Mouse (Mus musculus) right cerebral cortex, adult 18-20 months (tissue): ENCODE data around the gene Serpina5.

Source experiments
- DNase-seq: peaks from one replicate; pipeline ENCODE4 v3.0.0; 2022; ENCODE audit warnings: mixed read lengths

Serpina5 gene

DNA sequence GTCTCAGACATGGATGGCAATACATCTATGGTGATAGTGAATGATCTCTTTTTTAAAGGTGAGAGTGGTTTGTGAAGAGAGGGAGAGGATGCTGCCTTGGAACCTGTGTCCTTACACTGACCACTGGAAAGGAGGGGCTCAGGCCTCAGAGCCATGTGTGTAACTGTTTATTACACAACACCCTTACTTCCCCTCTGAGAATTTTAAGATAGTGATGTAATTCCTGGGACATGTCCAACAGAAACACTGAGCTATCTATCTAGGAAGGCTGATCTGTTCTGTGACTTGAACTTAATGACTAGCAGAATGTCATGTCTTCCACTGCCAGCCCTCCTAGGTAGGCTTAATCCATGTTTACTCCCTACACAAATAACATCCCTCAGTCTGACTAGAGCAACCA, 30.1 kb downstream of the Serpina5 start:
- no peak for DNase-seq

DNA sequence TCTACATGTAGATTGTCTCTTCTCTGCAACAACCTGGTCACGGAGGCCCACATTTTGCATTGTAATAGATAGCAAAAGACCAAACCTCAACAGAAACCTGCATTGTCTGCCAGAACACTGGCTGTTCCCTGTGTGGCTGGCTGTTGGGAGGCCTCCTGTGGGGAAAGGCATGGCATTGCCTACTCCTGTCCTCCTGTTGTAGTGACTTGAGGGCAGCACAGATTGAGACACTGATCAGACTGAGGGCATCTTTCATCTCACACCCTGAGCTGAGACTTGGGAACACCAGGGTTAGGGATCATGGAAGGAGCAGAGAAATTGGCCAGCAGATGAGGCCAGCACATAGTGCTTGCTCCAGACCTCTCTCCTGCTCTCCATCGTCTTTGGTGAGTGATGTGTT, 37.3 kb downstream of the Serpina5 start:
- DNase-seq = no peak

DNA sequence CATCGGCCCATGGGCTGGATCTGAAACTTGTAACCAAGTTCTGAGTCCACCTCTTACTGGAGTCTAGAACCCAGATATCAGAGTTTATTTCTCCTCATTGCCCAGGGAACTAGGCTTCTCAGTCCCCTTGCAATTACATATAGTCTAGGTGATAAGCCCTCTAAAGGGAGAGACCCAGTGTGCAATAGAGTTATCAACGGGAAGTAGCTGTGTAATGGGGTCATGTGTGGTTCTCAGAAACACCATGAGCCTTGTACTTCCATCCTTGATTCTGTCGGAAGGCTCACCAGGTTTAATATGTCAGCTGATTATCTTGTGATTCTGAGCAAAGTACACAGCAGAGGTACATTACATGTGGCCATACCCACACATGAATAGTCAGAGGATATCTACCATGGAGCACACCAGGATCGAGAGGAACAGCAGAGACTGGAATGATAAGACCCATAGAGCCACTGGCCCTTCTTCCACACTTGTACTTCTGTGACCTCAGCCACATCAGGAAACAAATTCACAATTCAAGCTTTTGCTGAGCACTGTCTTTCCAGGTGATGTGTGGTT, 39.7 kb downstream of the Serpina5 start:
- DNase-seq = no peak

DNA sequence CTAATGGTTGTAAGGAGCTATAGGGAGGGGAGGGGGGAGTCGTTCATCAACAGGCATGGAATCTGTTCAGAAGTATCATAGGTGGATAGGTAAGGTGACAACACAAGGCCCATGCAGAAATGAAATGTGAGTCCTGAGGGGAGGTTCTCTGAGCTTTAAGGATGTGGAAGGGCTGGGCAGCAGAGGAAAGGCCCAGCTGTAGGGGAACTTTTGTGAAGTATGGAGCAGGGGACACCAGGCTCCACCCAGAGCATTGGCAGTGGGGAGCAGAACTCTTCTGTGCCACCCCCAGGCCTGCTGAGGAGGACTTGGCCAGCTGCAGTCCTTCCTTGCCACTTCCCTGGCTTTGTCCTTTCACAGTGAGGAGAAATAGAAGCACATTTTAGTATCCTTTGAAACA, 40.6 kb downstream of the Serpina5 start:
- no peak for DNase-seq

DNA sequence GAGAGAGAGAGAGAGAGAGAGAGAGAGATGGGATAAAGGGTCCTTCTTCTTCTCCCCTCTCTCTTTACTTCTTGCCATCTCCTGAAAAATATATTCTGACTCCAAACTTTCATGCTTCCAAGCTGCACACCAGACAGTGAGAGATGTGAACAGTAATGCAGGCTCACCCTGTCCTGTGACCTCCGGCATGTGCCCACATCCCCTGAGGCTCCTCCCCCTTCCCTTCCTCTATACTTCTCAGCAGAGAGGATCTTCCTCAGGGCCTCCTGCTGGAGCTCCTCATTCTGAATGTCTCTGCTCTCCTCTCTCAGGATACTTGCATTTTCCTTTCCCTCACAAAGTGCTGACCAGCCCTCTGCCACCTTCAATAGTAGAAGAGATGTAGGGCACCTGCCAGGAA, 41.5 kb downstream of the Serpina5 start:
- DNase-seq = no peak

DNA sequence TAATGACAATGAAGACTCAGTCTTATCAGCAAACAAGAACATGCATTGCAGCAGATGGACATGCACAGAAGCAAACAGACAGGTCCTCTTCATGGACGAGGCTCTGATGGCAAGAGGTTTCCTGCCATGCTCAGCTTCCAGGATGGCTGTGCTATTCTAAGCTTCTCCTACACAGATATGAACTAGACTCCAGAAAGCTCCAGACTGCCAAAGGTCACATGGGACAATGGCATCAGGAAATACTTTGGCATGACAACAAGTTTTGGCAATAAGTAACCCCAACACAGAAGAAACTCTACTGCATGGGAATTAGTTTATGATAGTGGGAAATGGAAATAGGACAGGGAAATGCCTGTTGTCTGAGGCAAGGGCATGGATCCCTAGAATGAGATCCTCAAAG, 42.4 kb downstream of the Serpina5 start:
- DNase-seq = no peak

DNA sequence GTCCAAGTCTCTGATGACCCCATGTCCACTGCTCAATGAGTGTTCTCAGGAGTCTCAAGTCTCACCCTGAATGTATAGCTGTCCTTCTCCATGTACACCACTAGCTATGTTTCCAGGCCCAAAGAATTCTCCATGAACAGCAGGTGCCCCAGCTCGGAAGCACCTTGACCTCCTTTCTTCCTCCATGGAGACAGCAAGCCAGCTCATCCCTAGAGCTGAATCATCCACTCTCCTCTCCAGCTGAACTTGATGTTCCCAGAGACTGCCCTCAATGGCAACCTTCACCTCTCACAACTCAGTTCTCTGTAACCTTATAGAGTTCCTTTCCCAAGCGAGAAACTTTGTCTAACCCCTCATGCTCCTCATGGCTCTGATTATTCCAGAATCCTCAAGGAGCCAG, 44.7 kb downstream of the Serpina5 start:
- no peak for DNase-seq

DNA sequence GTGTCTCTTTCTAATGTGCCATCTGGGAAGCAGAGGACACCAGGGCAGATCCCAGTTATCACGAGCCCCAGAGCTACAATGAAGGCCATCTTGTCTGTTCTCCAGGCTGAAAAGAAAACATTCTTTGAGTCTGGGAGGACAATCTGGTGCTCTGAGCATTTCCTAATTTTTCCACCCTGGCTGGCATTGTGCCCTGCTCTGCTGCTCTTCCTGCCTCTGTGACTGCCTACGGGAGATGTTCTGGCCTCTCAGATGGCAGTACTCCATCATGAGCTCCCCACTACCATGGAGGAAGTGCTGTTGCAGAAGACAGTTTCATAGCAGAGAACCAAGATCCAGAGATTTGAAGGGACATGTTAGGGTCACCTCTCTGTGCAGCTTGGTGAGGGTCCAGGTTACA, 51.1 kb downstream of the Serpina5 start:
- DNase-seq = no peak

DNA sequence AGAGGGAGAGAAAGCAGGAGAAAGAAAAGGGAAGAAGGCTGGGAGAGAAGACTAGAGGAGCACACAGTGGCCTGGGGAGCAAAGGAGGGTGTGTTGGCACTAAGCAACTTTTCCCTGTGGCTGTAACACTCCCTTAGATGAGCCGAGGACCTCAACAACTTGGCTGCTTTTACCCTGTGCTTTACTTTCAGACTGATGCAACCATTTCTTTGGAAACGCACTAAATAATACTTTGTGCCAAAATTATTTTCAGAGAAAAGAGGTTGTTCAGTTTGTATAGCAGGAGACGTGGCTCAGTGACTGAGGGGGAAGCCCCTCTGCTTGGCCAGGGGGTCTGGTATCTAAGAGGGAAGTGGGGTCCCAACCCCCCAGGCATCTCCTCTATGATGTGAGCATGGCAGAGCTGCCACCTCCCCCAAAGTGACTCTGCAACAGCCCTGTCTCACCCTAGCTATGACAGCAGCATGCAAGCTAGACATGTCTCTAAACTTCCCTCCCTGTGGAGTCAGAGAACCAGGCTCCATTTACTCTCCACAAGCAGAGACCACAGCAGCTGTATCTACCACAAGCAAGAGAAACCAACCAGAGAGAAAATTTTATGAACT, 52.2 kb downstream of the Serpina5 start:
- DNase-seq = no peak

DNA sequence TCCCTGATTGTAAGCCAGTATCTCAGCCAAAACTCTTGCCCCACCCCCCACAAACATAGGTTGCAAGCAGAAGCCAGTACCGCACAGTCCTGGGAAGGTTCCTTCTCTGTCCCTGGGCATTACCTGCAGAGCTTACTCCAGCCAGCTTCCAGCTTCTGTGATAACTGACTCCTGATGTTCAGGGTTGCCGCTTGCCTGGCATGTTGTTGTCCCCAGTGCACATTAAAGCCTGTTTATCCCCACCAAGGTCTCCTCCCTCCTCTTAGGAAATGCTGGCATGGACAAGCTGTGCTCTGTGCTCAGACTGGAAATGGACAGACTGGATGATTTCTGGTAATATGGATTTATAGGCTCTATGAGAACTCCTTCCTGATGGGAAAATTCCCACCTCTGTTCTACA, 52.7 kb downstream of the Serpina5 start, which contains the start of gene Serpina3c:
Gene Serpina3c, minus strand, starts transcription at position 215 of the 400 bp plus-strand sequence.
- no peak for DNase-seq
